Mouse (Mus musculus): ENCODE data around the gene Sox13.

DNA sequence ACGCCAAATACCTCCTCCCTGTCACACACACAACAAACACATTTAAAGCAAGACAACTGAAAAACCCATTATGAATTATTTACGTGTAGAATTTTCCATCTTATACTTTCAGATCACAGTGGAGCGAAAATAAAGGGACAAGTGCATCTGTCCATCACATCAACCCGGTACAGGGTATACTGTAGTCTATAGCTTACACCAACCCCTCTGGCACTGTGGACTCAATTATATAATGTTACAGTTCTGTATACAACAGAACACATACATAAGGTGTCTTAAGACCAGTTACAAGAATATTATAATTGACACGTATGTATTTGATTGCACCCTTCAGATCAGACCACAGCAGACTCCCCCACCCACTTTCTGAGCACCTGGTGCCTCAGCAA is 27.1 kb downstream of the Sox13 start:
- TF ChIP-seq CTCF (conservative IDR thresholded peaks at IDR 0.05; ENCODE audit: low read length): no peak
- no peak for TF ChIP-seq NANOG (IDR thresholded peaks at IDR 0.05; ENCODE audit: borderline replicate concordance, low read length)
- TF ChIP-seq POU5F1 (IDR thresholded peaks at IDR 0.05; ENCODE audit: borderline replicate concordance, low read length): no peak

Data from E14TG2a.4 (cell line).